Mouse (Mus musculus) small intestine, adult 2 months (tissue): ENCODE data around the gene Asic2.

Experiments
- CTCF ChIP-seq: fragments of 200-500 bp; IDR thresholded peaks from 2 replicates; pipeline ENCODE4 v1.5.1; 2012; ENCODE audit warnings: low read depth, mild to moderate bottlenecking, control low read depth, inconsistent platforms, low read length, moderate library complexity, mixed read lengths; ENCODE audit not compliant: insufficient replicate concordance, insufficient read length; ENCODE audit errors: extremely low read depth
- POLR2A ChIP-seq: fragments of 200-500 bp; IDR thresholded peaks from 2 replicates; pipeline ENCODE4 v1.6.1; 2012; ENCODE audit warnings: low read depth, mild to moderate bottlenecking, control low read depth, inconsistent platforms, low read length, moderate library complexity

GRCm38 (mm10) chr11:81750016-81750415 lies 218.2 kb downstream of the Asic2 start:
- no peak for TF ChIP-seq POLR2A
- no peak for TF ChIP-seq CTCF
